ENCODE assay signal across 26 mouse cellular contexts in the genomic region with DNA sequence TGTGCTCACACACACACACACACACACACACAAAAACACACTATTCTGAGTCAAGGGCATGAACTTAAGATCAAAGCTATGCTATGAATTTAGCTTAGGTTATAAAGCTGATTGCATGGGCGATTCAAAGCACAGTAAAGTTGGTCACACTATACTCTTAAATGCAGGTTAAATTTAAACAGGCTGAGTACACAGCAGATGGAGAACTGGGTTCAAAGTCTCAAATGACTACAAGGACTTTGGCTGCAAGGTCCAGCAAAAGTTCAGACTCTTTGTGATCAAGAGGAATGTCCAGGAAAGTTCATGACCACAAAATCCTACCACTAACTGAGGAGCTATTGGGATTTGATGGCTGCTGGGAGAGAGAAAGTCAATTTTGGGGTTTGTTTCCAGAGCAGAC. TPM values are rescaled to one million over a fixed set of nuclear protein-coding genes. Genes with fewer than 3 reads are reported as not detected.
DNase-seq lines count a peak whose midpoint lies in the region; ATAC-seq and TF ChIP-seq lines count a peak whose summit lies in the region.
"Had no signal": no experiment of that assay in that cellular context is flagged by ENCODE, and none has a peak within 500 bp of the region (broad histone marks: within the 10 kb centered on the region; RNA-seq: fewer than 3 reads in every experiment).

No protein-coding gene starts in this region.

- H3K27ac ChIP-seq in lung, embryonic 14.5 days (ENCODE audit: low read depth) = 0 out of 2 replicates have a peak overlapping the region, but pooled peaks have one; percentile 19
- 0 out of 2 replicates have a peak overlapping the region, but pooled peaks have one; percentile 5 for H3K27ac ChIP-seq in liver, embryonic 13.5 days
- no peak overlapping the region for H3K27ac ChIP-seq in stomach, embryonic 15.5 days
- H3K27ac ChIP-seq: gastrocnemius, adult 2 months; heart, embryonic 10.5 days; hindbrain, embryonic 14.5 days; layer of hippocampus, adult 2 months; macrophage; midbrain, embryonic 10.5 days had no signal

- H3K27me3 ChIP-seq in lung, embryonic 14.5 days (ENCODE audit: insufficient read depth, low read length) = no peaks in the 10 kb centered on the region
- no peaks in the 10 kb centered on the region for H3K27me3 ChIP-seq in liver, embryonic 13.5 days
- no peaks in the 10 kb centered on the region for H3K27me3 ChIP-seq in stomach, embryonic 15.5 days (replicated peaks)

- WGBS in lung, embryonic 14.5 days = 64% methylated on average over 1 of the region's 1 CpGs
- WGBS in liver, embryonic 13.5 days (ENCODE audit: insufficient replicate concordance) = 48% methylated on average over 1 of the region's 1 CpGs
- WGBS in stomach, embryonic 15.5 days = 63% methylated on average over 1 of the region's 1 CpGs

- no peak overlapping the region for H3K4me3 ChIP-seq in lung, embryonic 14.5 days (ENCODE audit: low read depth, low read length)
- H3K4me3 ChIP-seq in liver, embryonic 13.5 days (replicated peaks) = no peak overlapping the region
- no peak overlapping the region for H3K4me3 ChIP-seq in stomach, embryonic 15.5 days (replicated peaks)
- H3K4me3 ChIP-seq: gastrocnemius, adult 2 months; heart, embryonic 10.5 days; layer of hippocampus, adult 2 months; midbrain, embryonic 10.5 days had no signal

- DNase-seq in kidney, adult 11 months = peak; percentile 46
- no peak for DNase-seq in kidney, postnatal 4 days
- DNase-seq in lung, embryonic 14.5 days = no peak
- DNase-seq in lung, postnatal 10 days = no peak
- DNase-seq in liver, embryonic 13.5 days = no peak
- no peak for DNase-seq in spleen, postnatal 36 days (ENCODE audit: low spot score in 2 of 2)
- DNase-seq in right cerebral cortex, postnatal 10 days (ENCODE audit: low spot score in 2 of 2) = no peak
- DNase-seq: adrenal gland, postnatal 10 days; cerebellum, adult 2 months; cerebellum, postnatal 36 days; embryo, embryonic 11 days; gastrocnemius, adult 2 months; heart, postnatal 4 days; layer of hippocampus, postnatal 36 days; lung, adult 2 months; right cerebral cortex, postnatal 14 days; thymus, adult 18-20 months; thymus, postnatal 36 days had no signal

- H3K36me3 ChIP-seq in lung, embryonic 14.5 days (ENCODE audit: insufficient read depth) = no peaks in the 10 kb centered on the region
- no peaks in the 10 kb centered on the region for H3K36me3 ChIP-seq in liver, embryonic 13.5 days
- no peaks in the 10 kb centered on the region for H3K36me3 ChIP-seq in stomach, embryonic 15.5 days
- H3K36me3 ChIP-seq: heart, embryonic 10.5 days; midbrain, embryonic 10.5 days had no signal

- no peaks in the 10 kb centered on the region for H3K4me1 ChIP-seq in lung, embryonic 14.5 days (ENCODE audit: insufficient read depth)
- no peaks in the 10 kb centered on the region; the same call in none of the 2 replicates for H3K4me1 ChIP-seq in liver, embryonic 13.5 days (replicated peaks)
- no peaks in the 10 kb centered on the region for H3K4me1 ChIP-seq in stomach, embryonic 15.5 days
- H3K4me1 ChIP-seq: heart, embryonic 10.5 days; midbrain, embryonic 10.5 days had no signal

- TF ChIP-seq CTCF in lung, embryonic 14.5 days (IDR thresholded peaks at IDR 0.05; ENCODE audit: low read depth) = no peak

- no peaks in the 10 kb centered on the region for H3K9me3 ChIP-seq in lung, embryonic 14.5 days (ENCODE audit: low read depth, low read length)
- no peaks in the 10 kb centered on the region for H3K9me3 ChIP-seq in liver, embryonic 13.5 days (replicated peaks)
- H3K9me3 ChIP-seq in stomach, embryonic 15.5 days = no peaks in the 10 kb centered on the region
- H3K9me3 ChIP-seq: heart, embryonic 10.5 days; midbrain, embryonic 10.5 days had no signal

- no peak overlapping the region for H3K4me2 ChIP-seq in lung, embryonic 14.5 days
- no peak overlapping the region for H3K4me2 ChIP-seq in liver, embryonic 13.5 days
- no peak overlapping the region for H3K4me2 ChIP-seq in stomach, embryonic 15.5 days
- H3K4me2 ChIP-seq: hindbrain, embryonic 14.5 days had no signal

- ATAC-seq in lung, embryonic 14.5 days (ENCODE audit: insufficient read depth) = no peak
- ATAC-seq in liver, embryonic 13.5 days (ENCODE audit: low read depth) = peak; percentile 62
- ATAC-seq in stomach, embryonic 15.5 days (ENCODE audit: insufficient read depth, low FRiP score, low read depth) = peak; percentile 54
- ATAC-seq: forebrain, embryonic 14.5 days; inflammation-experienced regulatory T-cells, adult 6 months had no signal

- no peak overlapping the region for H3K9ac ChIP-seq in lung, embryonic 14.5 days
- H3K9ac ChIP-seq in liver, embryonic 13.5 days = no peak overlapping the region
- no peak overlapping the region for H3K9ac ChIP-seq in stomach, embryonic 15.5 days
- H3K9ac ChIP-seq: hindbrain, embryonic 14.5 days had no signal

RNA-seq across cellular contexts. Expression of gene Il15, which starts 12.5 kb away (rescaled TPM):
- polyA plus RNA-seq in lung, embryonic 14.5 days (2014; fragmentation: Nextera tagmentation; extraction: Ambion mirVana) = 10.3 and 12.8 TPM in 2 replicates
- polyA plus RNA-seq in liver, embryonic 13.5 days (2015; fragmentation: Nextera tagmentation; extraction: Ambion mirVana) = 4.5 and 5.5 TPM in 2 replicates
- 5.7 and 6.3 TPM in 2 replicates for polyA plus RNA-seq in stomach, embryonic 15.5 days (2015; fragmentation: Nextera tagmentation; extraction: Ambion mirVana)
